Mouse (Mus musculus): ENCODE measurements around the gene Rpl19.

Gene Rpl19

DNA sequence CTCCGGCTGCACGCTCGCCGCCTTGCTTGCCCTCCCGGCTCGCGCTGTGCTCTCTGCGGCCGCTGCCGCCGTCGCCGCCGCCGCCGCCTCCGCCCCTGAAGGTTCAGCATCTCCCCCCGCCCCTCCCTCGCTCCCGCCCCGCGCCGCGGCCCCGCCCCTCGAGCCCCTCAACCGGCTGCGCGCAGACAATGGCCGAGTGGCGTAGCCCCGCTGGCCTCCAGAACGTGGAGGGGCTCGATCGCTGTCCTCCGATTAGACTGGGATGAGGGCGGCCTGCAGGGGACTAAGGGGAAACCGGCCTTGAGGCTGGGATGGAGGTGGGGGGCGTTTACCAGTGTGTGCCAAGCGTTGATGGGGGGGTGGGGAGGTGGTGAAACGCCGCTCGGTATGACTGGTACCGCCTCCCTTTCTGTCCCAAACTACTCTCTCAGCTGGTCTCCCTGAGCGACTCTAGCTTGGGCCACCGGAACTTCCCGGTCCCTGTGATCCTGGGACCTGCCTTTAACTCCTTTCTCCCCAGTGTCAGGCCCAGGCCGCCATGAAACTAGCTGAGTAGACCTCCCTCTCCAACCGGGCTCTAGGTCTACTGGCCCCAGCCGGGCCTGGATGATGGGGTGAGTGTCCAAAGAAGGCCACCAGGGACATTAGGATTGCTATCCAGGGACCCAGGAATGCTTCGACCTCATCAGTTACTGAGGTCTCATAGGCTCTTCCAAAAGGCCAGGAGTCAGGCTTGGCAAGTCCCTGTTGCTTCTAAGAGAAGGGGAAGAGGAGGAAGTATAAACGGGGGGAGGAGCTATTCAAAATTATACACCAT is 3.7 kb upstream of the Rpl19 start, which contains the start of gene Cacnb1:
Gene Cacnb1 (minus strand): TSS at position 480 of the 817 bp plus-strand sequence.
- no peak for DNase-seq (ENCODE audit: low spot score)

DNA sequence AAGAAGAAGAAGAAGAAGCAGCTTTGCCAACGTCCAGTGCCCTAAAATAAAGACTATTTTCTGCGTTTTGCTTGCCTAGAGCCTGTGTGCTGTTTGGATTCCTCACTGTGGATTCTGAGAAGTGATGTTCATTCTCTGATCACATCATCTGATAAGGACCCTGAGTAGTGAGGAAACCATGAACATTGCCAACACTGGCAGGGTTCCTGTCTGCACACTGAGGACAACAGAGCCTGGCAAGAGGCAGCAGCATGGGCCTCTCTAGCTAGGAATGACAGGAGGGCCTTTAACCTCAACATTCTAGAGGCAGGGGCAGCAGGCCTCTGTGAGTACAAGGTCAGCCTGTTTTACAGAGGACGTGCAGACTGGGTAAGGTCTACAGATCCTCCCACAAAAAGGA is 2.0 kb upstream of the Rpl19 start:
- DNase-seq (ENCODE audit: low spot score), result no peak

DNA sequence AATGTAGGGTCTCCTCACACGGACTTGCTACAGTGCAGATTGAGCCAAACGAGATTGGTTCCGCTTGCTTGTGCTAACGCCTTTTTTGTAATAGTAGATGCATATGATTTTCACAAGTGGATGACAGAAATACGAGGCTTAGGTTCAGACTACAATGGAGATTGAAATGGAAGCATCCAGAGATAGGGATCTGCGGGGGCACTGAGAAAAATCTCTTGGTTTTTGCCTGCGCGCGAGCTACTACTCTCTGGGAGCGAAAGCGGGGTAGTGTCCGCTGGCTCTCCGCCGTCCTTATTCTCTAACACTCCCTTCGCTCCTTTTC is 301 bp upstream of the Rpl19 start:
- no peak for DNase-seq (ENCODE audit: low spot score)

DNA sequence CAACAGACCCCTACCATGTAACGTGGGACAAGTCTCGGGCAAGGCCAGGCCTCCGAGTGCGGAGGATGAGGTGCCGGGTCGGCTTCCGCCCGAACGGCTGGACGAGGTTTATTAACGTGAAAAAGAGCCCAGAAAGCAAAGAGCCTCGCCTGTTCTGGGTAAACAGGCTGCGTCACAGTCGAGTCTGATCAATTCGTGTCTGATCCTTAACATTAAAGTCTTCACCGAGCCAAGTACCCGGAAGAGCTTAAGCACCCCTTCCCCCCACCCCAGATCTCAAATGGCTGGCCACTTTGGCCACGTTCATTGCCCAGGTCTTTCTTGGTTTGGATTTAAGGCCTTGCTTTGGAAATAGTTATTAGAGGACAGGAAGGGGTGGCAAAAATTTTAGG is 783 bp downstream of the Rpl19 start:
- no peak for DNase-seq (ENCODE audit: low spot score)

DNA sequence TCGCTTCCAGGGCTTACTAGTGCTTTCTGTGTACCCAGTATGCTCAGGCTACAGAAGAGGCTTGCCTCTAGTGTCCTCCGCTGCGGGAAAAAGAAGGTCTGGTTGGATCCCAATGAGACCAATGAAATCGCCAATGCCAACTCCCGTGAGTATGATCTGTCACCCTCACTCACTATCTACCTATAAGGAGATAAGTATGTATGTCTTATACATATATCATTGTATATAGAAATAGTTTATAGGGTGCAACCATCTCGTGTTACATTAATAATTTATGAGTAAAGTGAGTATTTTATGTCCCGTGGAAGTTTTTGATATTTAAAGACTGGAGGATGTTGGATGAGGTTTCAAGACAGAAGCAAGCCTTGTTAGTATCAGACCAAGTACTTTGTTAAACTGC is 1.3 kb downstream of the Rpl19 start:
- DNase-seq (ENCODE audit: low spot score), result no peak

DNA sequence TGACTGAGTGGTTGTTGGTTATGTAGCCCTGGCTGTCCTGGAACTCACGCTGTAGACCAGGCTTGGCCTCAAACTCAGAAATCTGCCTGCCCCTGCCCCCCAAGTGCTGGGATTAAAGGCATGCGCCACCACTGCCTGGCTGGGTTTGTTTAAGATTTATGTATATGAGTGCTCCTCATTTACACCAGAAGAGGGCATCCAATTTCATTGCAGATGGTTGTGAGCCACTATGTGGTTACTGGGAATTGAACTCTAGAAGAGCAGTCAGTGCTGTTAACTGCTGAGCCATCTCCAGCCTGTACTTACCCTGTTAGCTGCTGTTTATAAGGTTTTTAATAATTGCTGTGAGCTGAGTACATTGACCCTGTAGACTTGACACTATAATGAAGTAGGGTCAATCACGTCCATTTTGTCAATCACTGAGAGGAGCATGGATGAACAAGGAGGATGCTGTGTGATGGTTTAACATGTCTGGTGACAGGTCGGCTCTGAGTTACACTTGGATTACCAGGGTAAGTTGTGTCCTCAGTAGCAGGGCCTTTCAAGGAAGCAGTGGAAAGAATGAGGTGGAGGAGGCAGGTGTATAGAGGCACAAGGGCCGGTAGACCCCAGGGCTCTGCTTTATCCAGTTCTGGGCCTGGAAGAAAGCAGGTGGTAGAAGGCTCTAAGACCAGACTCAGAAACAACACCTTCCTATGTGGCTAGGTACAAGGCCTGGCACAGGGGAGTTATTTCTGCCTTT is 4.4 kb downstream of the Rpl19 start:
- no peak for DNase-seq (ENCODE audit: low spot score)

DNA sequence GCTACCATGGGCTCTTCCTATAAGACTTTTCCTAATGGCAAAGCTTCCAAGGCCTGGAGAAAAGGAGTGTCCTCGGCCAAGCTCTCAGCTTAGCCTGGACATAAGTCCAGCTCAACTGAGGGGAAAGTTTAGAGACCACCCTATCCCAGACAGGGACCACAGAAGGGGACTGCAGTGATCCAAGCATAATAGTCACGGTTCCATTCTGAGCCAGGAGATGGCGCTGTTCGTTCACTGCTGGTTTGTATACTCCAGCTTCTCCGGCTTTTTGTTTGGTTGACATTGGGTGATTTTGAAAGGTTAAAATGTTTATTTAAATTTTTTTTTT is 4.9 kb downstream of the Rpl19 start:
- peak; percentile 48 for DNase-seq (ENCODE audit: low spot score)

DNA sequence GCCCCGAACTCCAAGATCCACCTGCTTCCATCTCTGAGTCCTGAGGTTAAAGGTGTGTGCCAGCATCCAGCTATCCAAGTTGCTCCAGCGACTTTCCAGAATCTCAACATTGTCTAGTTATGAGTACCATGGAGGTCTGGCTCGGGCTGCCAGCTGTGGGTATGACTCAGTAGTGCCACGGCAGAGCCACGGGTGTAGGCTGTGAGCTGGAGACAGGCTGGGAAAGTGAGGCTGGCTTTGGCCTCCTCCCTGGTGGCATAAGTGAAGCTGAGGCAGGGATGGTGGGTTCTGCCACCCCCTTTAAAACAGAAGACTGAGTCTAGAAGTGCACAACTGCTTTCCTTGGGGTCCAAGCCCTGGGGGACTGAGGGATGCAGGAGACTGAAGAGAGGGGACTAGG is 7.6 kb downstream of the Rpl19 start:
- no peak for DNase-seq (ENCODE audit: low spot score)

DNA sequence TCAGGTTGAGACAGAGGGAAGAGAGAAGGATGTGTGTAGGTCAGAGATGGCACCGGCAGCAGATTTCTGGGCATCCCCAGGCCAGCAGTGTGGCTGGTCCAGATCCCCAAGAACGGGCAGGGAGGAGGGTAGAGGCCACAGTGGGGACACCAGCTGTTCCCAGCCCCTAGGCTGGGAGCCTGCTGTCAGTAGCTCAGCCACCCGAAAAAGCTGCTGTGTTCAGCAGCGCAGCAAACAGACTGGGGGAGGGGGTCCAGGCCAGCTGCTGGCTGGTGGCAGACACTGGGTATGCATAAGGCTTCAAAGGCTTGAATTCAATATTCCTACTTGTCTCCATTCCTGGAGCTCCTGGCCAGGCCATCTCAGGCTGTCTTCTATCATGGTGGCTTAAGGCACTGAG is 8.3 kb downstream of the Rpl19 start:
- DNase-seq (ENCODE audit: low spot score), result no peak

DNA sequence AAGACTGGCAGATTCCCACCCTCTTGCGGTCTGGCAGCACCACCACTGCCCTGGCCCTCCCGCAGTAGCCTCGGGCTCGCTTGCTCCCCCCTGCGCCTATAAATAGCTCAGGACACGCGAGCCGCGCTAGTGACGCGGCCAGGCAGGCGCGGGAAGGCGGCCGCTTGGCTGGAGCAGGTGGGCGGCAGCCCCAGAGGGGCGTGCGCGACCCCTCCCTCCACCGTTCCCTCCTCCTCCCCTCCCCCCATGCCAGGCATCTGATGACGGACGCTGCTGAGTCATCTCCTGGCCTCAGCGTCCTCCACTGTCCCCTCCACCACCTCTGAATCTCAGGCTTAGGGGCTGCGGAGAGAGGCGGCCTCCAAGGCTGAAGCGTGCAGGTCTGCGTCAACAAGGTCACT is 9.5 kb downstream of the Rpl19 start:
- no peak for DNase-seq (ENCODE audit: low spot score)

DNA sequence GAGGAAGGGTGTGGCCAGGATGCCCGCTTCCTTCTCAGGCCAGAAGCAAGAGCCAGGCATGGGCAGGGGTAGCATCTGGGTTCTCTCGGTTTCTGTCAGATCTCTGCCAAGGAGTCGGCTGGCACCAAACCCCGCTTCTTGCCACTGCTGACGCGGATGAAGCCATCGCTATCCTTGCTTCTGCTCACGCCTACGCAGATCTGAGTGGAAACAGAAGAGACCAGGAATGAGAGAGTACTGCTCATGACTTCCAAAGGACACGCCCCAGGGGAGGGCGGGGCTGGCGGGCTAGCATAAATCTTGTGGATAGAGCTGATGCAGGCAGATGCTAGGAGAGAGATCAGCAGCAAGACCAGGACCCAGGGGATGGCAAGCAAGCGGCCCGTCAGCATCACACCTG is 11.4 kb downstream of the Rpl19 start:
- no peak for DNase-seq (ENCODE audit: low spot score)

DNA sequence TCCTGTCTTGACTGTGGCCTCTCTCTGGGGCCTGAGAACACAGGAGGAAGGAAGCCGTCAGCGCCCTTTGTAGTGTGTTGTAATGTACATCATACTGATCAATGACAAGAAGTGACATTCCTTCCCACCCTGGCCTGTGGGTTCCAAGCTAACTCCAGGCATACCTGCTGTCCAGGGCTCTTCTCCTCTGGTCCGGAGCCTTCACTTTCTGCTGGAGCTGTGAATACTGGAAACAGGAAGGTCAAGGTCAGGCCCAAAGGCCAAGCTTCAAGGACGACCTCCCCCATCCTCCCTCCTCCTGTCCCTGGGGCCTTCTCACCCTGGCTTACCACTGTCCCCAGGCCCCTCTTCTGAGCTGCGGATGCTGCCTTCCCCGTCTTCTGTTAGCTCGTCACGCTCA is 14.5 kb downstream of the Rpl19 start:
- DNase-seq (ENCODE audit: low spot score), result no peak

DNA sequence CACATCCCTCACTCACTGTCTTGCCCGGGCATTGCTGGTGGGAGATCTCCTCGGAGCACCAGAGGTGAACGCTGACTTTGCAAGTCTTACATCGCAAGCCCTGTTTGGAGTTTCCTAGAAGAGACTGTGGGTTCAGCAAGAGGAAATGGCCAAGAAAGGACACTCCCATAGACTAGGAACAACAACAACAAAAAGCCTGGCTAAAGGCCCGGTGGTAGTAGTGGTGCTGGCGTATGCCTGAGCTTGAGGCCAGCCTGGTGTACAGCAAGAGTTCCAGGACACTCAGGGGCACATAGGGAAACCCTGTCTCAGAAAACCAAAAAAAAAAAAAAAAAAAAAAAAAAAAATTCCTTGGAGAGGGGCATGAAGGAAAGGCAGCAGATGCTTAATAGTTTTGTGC is 16.2 kb downstream of the Rpl19 start:
- DNase-seq (ENCODE audit: low spot score), result no peak

DNA sequence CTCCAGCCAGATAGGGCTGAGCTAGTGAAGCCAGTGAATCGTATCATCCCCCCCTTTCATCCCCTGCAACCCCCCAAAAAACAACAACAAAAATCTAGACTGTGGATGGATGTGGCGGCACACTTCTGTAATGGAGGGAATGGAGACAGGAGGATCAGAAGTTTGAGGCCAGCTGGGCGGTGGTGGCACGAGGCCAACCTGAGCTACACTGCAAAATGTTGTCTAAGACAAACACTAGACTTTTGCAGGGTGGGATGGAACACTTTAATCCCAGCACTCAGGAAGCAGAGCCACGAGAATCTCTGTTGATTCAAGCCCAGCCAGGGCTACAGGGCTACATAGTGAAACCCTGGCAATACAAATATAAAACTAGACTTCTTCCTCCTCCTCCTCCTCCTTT is 17.6 kb downstream of the Rpl19 start:
- DNase-seq (ENCODE audit: low spot score), result no peak

DNA sequence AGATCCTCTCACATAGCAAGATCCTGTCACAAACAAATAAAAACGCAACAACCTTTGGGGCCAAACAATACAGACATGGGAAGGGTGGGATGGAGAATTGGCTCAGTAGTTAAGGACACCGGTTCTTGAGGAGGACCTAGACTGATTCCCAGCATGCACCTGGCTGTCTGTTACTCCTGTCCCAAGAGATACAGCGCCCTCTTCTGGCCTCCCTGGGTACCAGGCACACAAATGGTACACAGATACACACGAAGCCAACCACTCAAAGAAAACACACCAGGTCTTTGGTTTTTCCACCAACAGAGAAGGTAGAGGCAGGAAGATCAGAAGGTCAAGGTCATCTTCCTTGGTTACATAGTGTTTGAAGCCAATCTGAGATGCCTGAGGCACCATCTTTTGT is 19.1 kb downstream of the Rpl19 start:
- no peak for DNase-seq (ENCODE audit: low spot score)

DNA sequence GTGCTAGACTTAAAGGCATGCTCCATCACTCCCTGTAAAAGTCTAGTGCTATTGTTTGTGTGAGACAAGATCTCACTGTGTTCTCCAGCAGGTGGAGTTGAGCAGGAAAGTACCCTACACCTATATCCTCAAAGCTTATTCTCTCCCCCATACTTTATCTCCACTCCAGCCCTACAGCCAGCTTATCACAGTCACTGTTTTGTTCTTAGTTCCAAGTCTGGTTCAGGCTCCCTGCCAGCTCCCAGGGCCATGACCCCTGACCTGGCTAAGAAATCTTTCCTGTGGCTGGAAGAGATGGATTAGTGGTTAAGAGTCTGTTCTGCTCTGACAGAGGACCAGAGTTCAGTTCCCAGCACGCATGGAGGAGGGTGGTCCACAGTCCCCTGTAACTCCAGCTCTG is 20.0 kb downstream of the Rpl19 start:
- no peak for DNase-seq (ENCODE audit: low spot score)

DNA sequence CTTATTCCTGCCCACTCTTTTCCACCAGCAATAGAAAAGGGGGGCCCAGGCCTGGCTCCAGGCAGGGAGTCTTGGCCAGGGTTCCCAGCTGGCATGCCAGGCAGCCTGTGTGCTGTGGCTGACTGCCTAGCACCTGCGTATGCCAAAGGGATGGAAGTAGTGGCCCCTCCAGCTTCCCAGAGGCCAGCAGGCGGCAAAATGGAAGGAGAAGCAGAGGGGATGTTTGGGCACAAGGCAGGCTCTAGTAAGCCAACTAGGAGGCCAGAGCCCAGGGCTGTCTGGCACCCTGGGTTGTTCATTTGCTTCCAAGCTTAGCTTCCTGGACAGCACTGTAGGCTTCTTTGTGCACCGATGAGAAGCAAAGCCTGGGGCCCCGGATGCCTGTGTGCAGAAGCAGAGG is 21.2 kb downstream of the Rpl19 start:
- no peak for DNase-seq (ENCODE audit: low spot score)

DNA sequence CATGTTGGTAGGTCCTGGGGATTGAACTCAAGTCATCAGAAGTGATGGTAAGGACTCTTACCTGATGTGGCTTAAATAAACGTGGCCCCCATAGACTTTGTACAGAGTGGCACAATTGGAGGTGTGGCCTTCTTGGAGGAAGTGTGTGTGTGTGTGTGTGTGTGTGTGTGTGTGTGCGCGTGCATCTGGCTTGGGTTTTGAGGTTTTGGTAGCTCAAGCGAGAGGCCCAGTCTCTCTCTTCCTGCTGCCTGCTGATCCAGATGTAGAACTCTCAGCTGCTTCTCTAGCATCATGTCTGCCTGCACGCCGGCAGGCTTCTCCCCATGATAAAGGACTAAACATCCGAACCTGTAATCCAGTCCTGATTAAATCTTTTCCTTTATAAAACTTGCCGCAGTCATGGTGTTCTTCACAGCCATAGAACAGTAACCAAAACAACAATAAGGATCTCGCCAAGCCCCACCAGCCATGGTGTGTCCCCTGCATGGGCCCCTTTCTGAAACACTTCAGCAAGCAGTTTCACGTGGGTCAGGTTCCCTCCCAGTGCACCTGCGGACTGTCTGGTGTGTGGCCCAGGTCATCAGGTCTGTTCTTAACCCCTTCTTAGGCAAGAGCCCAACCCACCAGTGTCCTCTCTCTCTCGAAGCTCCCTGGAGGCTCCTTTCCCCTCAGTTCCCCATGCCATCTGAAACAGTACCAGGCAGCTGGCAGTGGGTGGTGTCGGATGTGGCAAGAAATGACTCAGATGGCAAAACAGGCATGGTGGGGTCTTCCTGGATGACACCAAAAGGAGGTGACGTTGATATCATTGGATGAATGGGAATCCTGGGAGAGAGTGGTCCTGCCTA is 23.4 kb downstream of the Rpl19 start:
- no peak for DNase-seq (ENCODE audit: low spot score)

DNA sequence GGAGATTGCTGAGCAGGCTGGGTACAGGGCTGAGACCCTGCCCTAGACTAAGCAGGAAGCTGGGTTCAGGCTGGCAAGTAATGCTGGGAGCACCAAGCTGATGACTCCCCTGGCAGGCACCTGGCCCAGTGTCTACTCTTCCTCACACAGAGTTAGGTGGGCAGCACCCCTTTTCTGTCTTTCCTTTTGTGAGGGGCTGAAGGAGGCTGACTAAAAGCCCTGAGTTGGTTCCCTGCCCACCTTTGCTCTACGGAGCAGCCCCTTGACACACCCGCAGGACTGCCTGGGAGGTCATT is 24.0 kb downstream of the Rpl19 start:
- DNase-seq (ENCODE audit: low spot score), result no peak

DNA sequence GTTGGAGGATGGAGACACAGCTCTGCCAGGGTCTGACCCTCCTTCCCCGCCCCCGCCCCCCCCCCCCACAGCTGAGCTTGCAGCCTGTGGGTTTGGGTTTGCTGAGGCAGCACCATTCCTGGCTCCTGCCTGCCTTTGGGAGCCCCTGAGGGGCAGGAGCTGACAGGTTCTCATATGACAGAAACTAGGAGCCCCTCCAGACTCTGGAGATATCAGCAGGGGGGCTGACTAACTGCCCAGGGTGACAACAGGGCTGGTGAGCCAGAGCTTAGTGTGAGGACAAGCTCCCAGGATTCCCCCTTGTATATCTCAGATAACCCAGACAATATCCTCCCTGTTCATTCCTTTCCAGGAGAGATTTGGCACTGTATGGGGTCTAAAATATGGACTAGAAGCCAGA is 24.4 kb downstream of the Rpl19 start:
- DNase-seq (ENCODE audit: low spot score), result no peak

DNA sequence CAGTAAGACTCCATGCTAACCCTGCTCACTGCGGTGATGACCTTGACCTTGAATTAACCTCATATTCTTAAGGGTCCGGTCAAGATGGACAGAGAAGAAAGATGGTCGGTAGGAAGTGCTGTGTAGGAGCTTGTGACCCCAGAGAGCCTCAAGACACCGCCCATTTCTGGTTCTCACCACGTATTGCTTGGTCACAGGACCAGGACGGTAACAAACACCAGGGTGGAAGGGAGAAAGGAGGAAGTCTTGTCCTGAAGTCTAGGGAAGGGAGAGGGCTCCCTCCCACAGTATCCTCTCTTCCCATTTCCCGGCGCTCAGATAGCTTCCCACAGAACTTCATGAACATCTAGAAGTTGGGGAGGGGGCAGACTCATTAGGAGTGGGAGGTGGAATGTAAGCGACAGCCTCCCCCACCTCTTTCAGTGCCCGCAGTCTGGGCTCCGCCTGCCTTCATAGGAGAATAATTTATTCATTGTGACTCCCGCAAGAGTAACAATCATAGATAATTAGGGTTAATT is 25.2 kb downstream of the Rpl19 start:
- no peak for DNase-seq (ENCODE audit: low spot score)

DNA sequence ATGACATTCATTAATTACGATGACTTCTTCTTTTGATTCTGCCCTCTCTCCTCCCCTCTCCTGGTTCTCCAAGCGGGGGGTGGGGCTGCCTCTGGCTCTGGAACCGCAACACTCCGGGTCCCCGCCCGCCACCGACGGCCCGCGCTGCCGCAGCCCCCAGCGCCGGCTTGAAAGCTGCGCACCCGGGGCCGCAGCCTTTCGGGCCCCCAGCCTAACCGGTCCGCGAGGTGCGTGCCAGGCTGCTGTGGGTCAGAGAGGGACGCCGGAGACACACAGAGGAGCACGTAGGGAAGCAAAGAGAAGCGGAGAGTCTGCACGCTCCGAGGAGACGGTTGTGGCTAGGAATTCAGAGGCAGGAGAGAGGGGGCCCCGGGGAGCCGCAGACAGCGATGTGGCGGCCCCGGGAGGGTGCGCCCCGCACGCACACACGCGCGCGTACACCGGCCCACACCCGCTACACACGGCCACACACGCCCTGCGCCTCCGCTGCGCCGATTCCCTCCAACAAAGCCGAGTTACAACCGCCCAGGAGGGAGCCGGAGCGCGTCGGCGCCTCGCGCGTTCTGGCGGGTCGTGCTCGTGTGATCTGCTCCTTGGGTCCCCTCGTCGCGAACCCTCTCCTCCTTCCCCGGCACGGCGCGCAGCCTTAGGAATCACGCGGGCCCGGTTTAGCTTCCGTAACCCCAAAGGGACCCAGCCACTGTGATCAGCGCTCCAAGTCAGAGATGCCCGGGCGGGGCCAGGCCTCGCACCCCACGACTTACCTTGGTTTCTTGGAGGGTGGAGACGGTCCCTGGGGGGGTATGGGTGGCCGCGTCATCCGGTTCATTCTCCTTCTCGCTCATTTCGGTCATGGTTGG is 25.8 kb downstream of the Rpl19 start:
- DNase-seq (ENCODE audit: low spot score), result peak; percentile 41

Data from spleen, adult 12 weeks (tissue).